Mouse (Mus musculus) limb, embryonic 14.5 days (tissue): ENCODE data around the gene Plekhd1. TPM values are rescaled to one million over a fixed set of nuclear protein-coding genes. Genes with fewer than 3 reads are reported as not detected.

Source experiments
- ATAC-seq: fragments of 200-750 bp; cut with Nextera tagmentation; 2 replicates; pipeline ENCODE4 v1.8.0; 2017; ENCODE audit warnings: low read depth, moderate number of reproducible peaks, moderate TSS enrichment; ENCODE audit not compliant: low FRiP score
- DNase-seq: peaks from one replicate; pipeline ENCODE4 v3.0.0-alpha.2; 2015; ENCODE audit warnings: low spot score
- H3K27ac ChIP-seq: fragments of 300-500 bp; sonication (generic); replicated peaks from 2 replicates; pipeline ENCODE4 v1.5.1; 2014; ENCODE audit warnings: low read depth, mild to moderate bottlenecking, low read length, moderate library complexity, mixed read lengths
- H3K27me3 ChIP-seq: fragments of 300-500 bp; sonication (generic); 2 replicates; pipeline ENCODE4 v1.6.1; 2014; ENCODE audit warnings: low read length, mixed read lengths; ENCODE audit not compliant: control insufficient read depth, insufficient read depth
- H3K36me3 ChIP-seq: fragments of 300-500 bp; sonication (generic); 2 replicates; pipeline ENCODE4 v1.6.1; 2014; ENCODE audit warnings: mild to moderate bottlenecking, low read length, moderate library complexity, mixed read lengths; ENCODE audit not compliant: control insufficient read depth, insufficient read depth
- H3K4me1 ChIP-seq: fragments of 300-500 bp; sonication (generic); 2 replicates; pipeline ENCODE4 v1.6.1; 2014; ENCODE audit warnings: antibody characterized with exemption, low read length, mixed read lengths; ENCODE audit not compliant: control insufficient read depth, insufficient read depth
- H3K4me2 ChIP-seq: fragments of 300-500 bp; sonication (generic); replicated peaks from 2 replicates; pipeline ENCODE4 v1.6.1; 2014; ENCODE audit warnings: low read depth, mild to moderate bottlenecking, low read length, moderate library complexity; ENCODE audit not compliant: severe bottlenecking
- H3K4me3 ChIP-seq: fragments of 300-500 bp; sonication (generic); replicated peaks from 2 replicates; pipeline ENCODE4 v1.5.1; 2014; ENCODE audit warnings: low read length
- H3K9ac ChIP-seq: fragments of 300-500 bp; sonication (generic); 2 replicates; pipeline ENCODE4 v1.6.1; 2014; ENCODE audit warnings: mild to moderate bottlenecking, low read depth, low read length, moderate library complexity; ENCODE audit not compliant: severe bottlenecking
- H3K9me3 ChIP-seq: fragments of 300-500 bp; sonication (generic); 2 replicates; pipeline ENCODE4 v1.6.1; 2016; ENCODE audit warnings: low read length; ENCODE audit not compliant: control insufficient read depth
- POLR2A ChIP-seq: fragments of 200-500 bp; IDR thresholded peaks from 2 replicates; pipeline ENCODE4 v1.8.0; 2012; ENCODE audit warnings: inconsistent platforms, mild to moderate bottlenecking, moderate library complexity, borderline replicate concordance; ENCODE audit not compliant: insufficient read depth, insufficient read length; ENCODE audit errors: extremely low read depth
- WGBS: fragments of 180-500 bp; shearing (Covaris S2); extraction: QIAGEN DNeasy Blood & Tissue Kit; methylation state at CpG from one replicate; pipeline ENCODE4 v1.1.7; 2014; 5-methylcytosine and 5-hydroxymethylcytosine counted together
- polyA plus RNA-seq, 2 experiments: library from polyadenylated mRNA; depleted of rRNA in 1 of 2; stranded (reverse) in 1 of 2; unstranded in 1 of 2; fragments of >200 nt; fragmentation: Nextera tagmentation in 1 of 2; extraction: Ambion mirVana in 1 of 2; gene quantifications; 2 replicates each; pipeline versions ENCODE4 v1.2.1 to v1.2.3; 2012 to 2014

Gene Plekhd1
- polyA plus RNA-seq, 2 experiments = 0.12 to 0.29 TPM

DNA sequence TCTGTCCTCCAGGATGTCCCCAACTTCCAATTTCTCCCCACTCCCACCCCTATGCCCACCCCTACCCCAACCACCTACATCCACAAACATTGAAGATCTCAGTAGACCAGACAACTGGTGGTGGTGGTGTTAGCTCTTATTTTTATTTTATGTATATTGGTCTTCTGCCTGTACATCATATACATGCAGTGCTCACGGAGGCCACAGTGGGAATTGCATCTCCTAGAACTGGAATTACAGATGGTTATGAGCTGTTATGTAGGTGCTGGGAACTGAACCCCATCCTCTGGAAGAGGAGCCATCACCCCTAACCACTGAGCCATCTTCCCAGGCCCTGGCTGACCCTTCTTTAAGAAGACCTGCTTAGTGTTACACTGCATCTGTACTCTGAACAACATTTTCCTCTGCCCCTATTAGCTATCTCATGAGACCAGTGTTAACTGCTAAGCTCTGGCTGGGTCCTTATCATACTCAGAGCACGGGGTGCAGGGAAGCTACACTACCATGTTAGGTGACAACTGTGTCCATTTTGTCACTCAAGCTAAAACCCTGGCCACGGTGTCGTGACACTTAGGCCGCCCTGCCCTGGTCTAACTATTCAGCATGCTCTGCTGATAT, 6.2 kb downstream of the Plekhd1 start:
- TF ChIP-seq POLR2A = no peak
- Histone ChIP-seq H3K9me3 (no peaks in the 10 kb centered on the region), H3K9ac (no peak overlapping the region), H3K4me3 (no peak overlapping the region), H3K27me3 (peaks cover 10% of the 10 kb centered on the region), H3K36me3 (no peaks in the 10 kb centered on the region), H3K27ac (no peak overlapping the region), H3K4me1 (no peaks in the 10 kb centered on the region), H3K4me2 (no peak overlapping the region)
- 81% methylated on average over 5 of the region's 5 CpGs for WGBS
- DNase-seq (no peak), ATAC-seq (no peak)

DNA sequence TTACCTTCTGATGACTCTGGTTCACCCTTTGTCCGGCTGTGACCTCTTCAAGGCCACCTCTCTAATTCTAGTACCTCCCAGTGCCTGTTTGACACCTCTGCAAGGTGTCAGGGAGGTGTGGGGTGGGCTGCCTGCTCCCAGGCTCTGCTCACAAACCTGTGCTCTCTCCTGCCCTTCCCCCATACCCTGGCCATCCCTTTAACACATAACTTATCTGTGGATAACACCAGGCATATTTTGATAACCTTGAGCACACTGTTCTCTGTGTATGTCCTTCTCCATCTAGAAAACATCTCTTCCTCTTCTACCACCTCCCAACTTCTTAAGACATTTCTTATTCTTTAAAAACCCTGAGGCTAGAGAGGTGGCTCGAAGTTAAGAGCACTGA, 6.7 kb downstream of the Plekhd1 start:
- DNase-seq = no peak
- TF ChIP-seq POLR2A = no peak
- H3K36me3 ChIP-seq = no peaks in the 10 kb centered on the region
- no peak for ATAC-seq
- peaks cover 6% of the 10 kb centered on the region; the same call in 1 of the 2 replicates for H3K27me3 ChIP-seq
- no peaks in the 10 kb centered on the region for H3K4me1 ChIP-seq
- H3K9me3 ChIP-seq = no peaks in the 10 kb centered on the region
- no peak overlapping the region for H3K4me3 ChIP-seq
- H3K4me2 ChIP-seq = no peak overlapping the region
- no peak overlapping the region for H3K27ac ChIP-seq
- 60% methylated on average over 2 of the region's 2 CpGs for WGBS
- H3K9ac ChIP-seq = no peak overlapping the region

DNA sequence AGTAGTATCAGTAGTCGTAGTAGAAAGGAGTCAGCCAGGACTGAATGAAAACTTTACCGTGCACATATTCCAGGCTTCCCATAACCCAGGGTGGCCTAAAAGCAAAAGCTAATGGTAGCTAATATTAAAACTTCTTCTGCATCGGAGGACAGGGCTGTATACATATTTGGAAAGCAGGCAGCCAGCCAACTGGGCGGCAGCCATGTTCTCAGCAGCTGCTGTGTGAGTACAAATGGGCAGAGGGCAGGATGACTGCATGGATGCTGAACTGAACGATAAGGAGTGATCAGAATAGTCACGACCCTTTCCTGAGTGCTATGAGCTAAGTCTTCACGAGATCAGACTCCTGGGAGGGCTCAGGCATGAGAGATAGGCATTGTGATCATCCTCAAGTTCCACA, 8.9 kb downstream of the Plekhd1 start:
- no peak overlapping the region for H3K27ac ChIP-seq
- no peak overlapping the region for H3K4me3 ChIP-seq
- DNase-seq (no peak), ATAC-seq (no peak)
- no peak overlapping the region for H3K4me2 ChIP-seq
- no peaks in the 10 kb centered on the region for H3K9me3 ChIP-seq
- no peak for TF ChIP-seq POLR2A
- no peaks in the 10 kb centered on the region for H3K27me3 ChIP-seq
- H3K36me3 ChIP-seq = no peaks in the 10 kb centered on the region
- no peak overlapping the region for H3K9ac ChIP-seq
- H3K4me1 ChIP-seq = 0 out of 2 replicates have a peak, but pooled peaks cover 1% of the 10 kb centered on the region
- WGBS = 65% methylated on average over 7 of the region's 7 CpGs

DNA sequence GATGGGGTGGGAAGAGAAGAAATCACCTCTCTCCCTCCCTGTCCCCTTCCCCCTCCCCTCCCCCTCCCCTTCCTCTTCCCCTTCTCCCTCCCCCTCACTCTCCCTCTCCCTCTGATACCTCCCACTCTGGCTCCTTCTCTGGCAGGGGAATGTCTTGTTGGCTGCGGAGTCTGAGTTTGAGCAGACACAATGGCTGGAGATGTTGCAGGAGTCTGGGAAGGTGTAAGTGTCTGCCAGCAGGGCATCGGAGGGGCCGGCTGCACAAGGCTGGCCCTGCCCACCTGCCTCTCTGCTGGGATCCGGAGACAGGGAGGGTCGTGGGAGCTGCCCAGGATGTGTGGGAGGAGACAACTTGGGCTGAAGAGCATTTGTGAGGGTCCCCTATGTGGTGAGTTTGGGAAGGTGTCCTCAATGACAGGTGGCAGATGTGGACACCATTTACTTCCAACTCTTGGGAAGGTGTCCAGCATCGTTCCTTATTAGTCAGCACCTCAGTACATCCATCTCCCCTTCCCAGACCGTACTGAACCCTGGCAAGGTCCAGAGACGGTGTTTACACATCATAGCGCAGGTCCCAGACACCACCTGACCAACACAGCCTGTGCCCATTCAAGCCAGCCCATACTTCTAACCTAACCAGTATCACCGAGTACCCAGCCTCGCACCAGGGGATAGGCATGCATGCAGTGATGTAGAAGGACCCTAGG, 14.0 kb downstream of the Plekhd1 start:
- Histone ChIP-seq H3K4me3 (no peak overlapping the region), H3K9me3 (no peaks in the 10 kb centered on the region), H3K27ac (no peak overlapping the region), H3K36me3 (no peaks in the 10 kb centered on the region), H3K4me1 (peaks cover 11% of the 10 kb centered on the region; the same call in 1 of the 2 replicates), H3K9ac (peak overlapping the region; percentile 12; the same call in 1 of the 2 replicates), H3K4me2 (no peak overlapping the region), H3K27me3 (no peaks in the 10 kb centered on the region)
- no peak for DNase-seq
- WGBS = 50% methylated on average over 11 of the region's 11 CpGs
- TF ChIP-seq POLR2A = no peak
- ATAC-seq = no peak

DNA sequence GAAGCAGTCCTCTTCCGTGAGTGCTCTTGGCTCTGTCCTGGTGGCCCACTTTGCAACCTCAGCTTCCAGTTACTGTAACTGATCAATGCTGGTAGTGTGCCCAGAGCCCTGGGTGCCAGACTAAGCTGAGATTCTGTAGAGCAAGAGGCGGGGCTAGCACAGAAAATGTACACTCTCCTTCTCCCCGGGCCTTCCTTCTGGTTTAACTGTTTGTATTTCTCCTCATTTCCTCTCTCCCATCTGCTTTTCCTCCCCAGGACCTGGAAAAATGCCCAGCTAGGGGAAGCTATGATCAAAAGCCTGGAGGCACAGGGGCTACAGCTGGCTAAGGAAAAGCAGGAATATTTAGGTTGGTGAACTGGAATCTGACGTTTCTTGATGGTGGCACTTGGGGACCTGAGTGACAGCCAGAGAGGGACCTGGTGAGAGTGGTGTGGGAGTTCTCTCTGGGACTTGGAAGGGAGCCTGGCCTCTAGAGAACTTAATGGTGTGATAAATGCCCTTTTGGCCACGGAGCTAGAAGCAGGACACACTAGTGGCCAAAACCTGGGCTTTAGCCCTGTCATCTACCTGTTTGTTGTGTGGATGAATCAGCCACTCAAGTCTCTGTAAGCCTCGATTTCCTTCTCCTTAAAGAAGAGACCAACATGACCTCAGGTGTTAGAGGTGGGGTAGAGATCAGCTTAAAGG, 14.7 kb downstream of the Plekhd1 start:
- Histone ChIP-seq H3K36me3 (no peaks in the 10 kb centered on the region), H3K27me3 (no peaks in the 10 kb centered on the region), H3K4me2 (no peak overlapping the region), H3K27ac (no peak overlapping the region), H3K9me3 (no peaks in the 10 kb centered on the region), H3K4me1 (peaks cover 11% of the 10 kb centered on the region; the same call in 1 of the 2 replicates), H3K4me3 (no peak overlapping the region), H3K9ac (no peak overlapping the region)
- DNase-seq (no peak), ATAC-seq (no peak)
- no peak for TF ChIP-seq POLR2A
- WGBS = 27% methylated on average over 6 of the region's 6 CpGs
